Mouse (Mus musculus) testis, adult 2 months (tissue): ENCODE measurements around the gene Trim8.

Experiments
- CTCF ChIP-seq: fragments of 200-500 bp; IDR thresholded peaks from 2 replicates; pipeline ENCODE4 v1.5.1; 2012; ENCODE audit warnings: low read depth, mild to moderate bottlenecking, inconsistent platforms, low read length, moderate library complexity; ENCODE audit not compliant: control insufficient read depth, insufficient read depth, insufficient replicate concordance
- POLR2A ChIP-seq: fragments of 200-500 bp; IDR thresholded peaks from 2 replicates; pipeline ENCODE4 v1.6.1; 2012; ENCODE audit warnings: low read depth, mild to moderate bottlenecking, inconsistent platforms, low read length, moderate library complexity; ENCODE audit not compliant: control insufficient read depth

DNA sequence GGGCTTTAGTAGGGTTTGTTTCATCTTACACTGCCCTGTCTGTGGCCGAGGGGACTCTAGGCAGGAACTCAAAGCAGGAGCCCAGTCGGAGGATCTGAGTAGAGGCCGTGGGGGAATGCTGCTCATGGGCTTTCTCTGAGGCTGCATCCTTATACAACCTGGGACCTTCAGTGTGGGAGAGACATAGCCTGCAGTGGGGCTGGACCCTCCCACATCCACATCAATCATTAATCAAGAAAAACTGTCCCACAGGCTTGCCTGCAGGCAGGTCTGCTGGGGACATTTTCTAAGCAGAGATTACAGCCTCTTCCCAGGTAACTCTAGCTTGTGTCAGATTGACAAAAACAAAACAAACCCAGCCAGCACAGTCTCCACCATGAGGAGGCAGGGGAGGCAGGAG, 38.9 kb upstream of the Trim8 start:
- TF ChIP-seq CTCF, result no peak
- TF ChIP-seq POLR2A, result no peak
